Mouse (Mus musculus): ENCODE data around the gene Pex6.

DNA sequence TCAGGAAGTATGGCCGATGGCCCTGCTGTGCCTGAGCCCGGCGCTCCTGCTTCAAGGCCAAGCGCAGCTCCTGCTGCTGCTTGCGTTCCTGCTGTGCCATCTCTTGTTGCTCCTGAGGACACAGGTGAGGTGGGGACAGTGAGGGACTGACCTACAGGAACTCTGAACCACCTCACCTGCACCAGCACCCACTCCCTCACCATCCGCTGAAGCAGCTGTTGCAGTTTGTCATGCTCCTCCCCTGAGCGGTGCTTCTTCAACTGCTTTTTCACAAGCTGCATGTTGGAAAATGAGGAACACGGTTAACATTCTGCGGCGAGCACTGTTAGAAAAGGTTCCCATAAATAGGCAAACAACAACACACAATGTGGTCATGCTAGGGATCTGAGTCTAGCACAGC is 41.4 kb upstream of the Pex6 start:
- no peak for TF ChIP-seq TAL1 (IDR thresholded peaks at IDR 0.05; ENCODE audit: low read length)
- no peak for TF ChIP-seq GATA1 (IDR thresholded peaks at IDR 0.05; ENCODE audit: low read length)

Measured in erythroblast, embryonic 14.5 days (primary cell).